Comparison of ENCODE assay signal across 8 mouse cellular contexts in the genomic region with DNA sequence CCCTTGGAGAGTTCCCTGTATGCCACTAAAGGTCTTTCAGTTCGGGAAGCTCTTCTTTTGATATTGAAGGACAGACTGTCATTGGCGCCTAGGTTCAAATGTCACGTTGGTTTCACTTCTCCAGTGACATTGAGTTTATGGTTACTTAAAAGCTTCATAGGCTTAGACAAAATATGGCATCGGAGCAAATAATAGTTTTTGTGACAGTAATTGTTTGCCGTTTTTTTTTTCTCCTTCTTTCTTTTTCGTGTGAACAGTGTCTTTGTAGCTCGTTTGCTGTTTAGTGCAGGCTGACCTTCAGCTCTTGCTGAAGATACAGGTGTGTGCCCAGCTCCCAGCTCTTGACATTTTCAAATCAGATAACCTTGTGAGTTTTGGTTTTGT. TPM values are rescaled to one million over a fixed set of nuclear protein-coding genes. Genes with fewer than 3 reads are reported as not detected.
DNase-seq lines count a peak whose midpoint lies in the region; ATAC-seq and TF ChIP-seq lines count a peak whose summit lies in the region.

No protein-coding gene starts in this region.

- peaks cover 19% of the 10 kb centered on the region for H3K4me1 ChIP-seq in heart, embryonic 11.5 days (ENCODE audit: control insufficient read depth, insufficient read depth, low read length)
- H3K4me1 ChIP-seq in forebrain, postnatal 0 days (ENCODE audit: insufficient read depth): peaks cover 6% of the 10 kb centered on the region; the same call in 1 of the 2 replicates
- H3K4me1 ChIP-seq in liver, postnatal 0 days (ENCODE audit: insufficient read depth): peaks cover 36% of the 10 kb centered on the region

- H3K27ac ChIP-seq in heart, embryonic 11.5 days (ENCODE audit: low read depth, low read length): peak overlapping the region; percentile 71; the same call in 1 of the 2 replicates
- no peak overlapping the region for H3K27ac ChIP-seq in forebrain, postnatal 0 days (ENCODE audit: low read depth, low read length)
- peak overlapping the region; percentile 89 for H3K27ac ChIP-seq in liver, postnatal 0 days (ENCODE audit: low read depth)

- H3K27me3 ChIP-seq in heart, embryonic 11.5 days (ENCODE audit: control insufficient read depth, insufficient read depth, low read length): no peaks in the 10 kb centered on the region
- no peaks in the 10 kb centered on the region for H3K27me3 ChIP-seq in forebrain, postnatal 0 days (ENCODE audit: insufficient read depth, low read length)
- H3K27me3 ChIP-seq in liver, postnatal 0 days (ENCODE audit: insufficient read depth, low read length): no peaks in the 10 kb centered on the region

- H3K9me3 ChIP-seq in heart, embryonic 11.5 days (replicated peaks; ENCODE audit: control insufficient read depth, low read length): no peaks in the 10 kb centered on the region
- no peaks in the 10 kb centered on the region for H3K9me3 ChIP-seq in forebrain, postnatal 0 days (ENCODE audit: low read length)
- no peaks in the 10 kb centered on the region for H3K9me3 ChIP-seq in liver, postnatal 0 days (ENCODE audit: low read length)

- intact Hi-C loops in heart, postnatal 10 days (cut with DNase I): loop anchor here (2.0 to 5.0 kb wide), 2 partner anchors 29 to 107 kb away; a partner anchor contains a TSS

- ATAC-seq in heart, embryonic 11.5 days (replicated peaks; ENCODE audit: insufficient number of reproducible peaks, low FRiP score, low TSS enrichment): no peak
- no peak for ATAC-seq in forebrain, postnatal 0 days
- ATAC-seq in liver, postnatal 0 days: no peak

- H3K4me3 ChIP-seq in heart, embryonic 11.5 days (ENCODE audit: low read depth, low read length): peak overlapping the region; percentile 99
- peak overlapping the region; percentile 93 for H3K4me3 ChIP-seq in forebrain, postnatal 0 days (ENCODE audit: low read depth, low read length)
- H3K4me3 ChIP-seq in liver, postnatal 0 days (ENCODE audit: low read depth, low read length): peak overlapping the region; percentile 89

- TF ChIP-seq CTCF in forebrain, postnatal 0 days (IDR thresholded peaks at IDR 0.05; ENCODE audit: low read depth): no peak
- no peak for TF ChIP-seq CTCF in liver, postnatal 0 days (IDR thresholded peaks at IDR 0.05; ENCODE audit: low read depth)

- DNase-seq in heart, postnatal 10 days: no peak
- peak; percentile 59 for DNase-seq in CD4-positive helper T cell, adult 2 months (ENCODE audit: low read depth, low spot score)
- DNase-seq in forebrain, postnatal 0 days: no peak
- DNase-seq in liver, postnatal 0 days: no peak
- DNase-seq in MN1 (ENCODE audit: low spot score): no peak
- no peak for DNase-seq in left cerebral cortex, adult 18-20 months (ENCODE audit: low spot score in 2 of 2)
- DNase-seq in ovary, postnatal 36 days (ENCODE audit: low spot score): no peak

- 50% methylated on average over 7 of the region's 7 CpGs for WGBS in heart, embryonic 11.5 days (ENCODE audit: insufficient replicate concordance)
- WGBS in forebrain, postnatal 0 days: 48% methylated on average over 7 of the region's 7 CpGs
- 36% methylated on average over 7 of the region's 7 CpGs for WGBS in liver, postnatal 0 days (ENCODE audit: insufficient replicate concordance)

- H3K36me3 ChIP-seq in heart, embryonic 11.5 days (ENCODE audit: control insufficient read depth, insufficient read depth, low read length): no peaks in the 10 kb centered on the region
- 0 out of 2 replicates have a peak, but pooled peaks cover 7% of the 10 kb centered on the region for H3K36me3 ChIP-seq in forebrain, postnatal 0 days (ENCODE audit: insufficient read depth)
- H3K36me3 ChIP-seq in liver, postnatal 0 days (replicated peaks; ENCODE audit: insufficient read depth, low read length): peaks cover 9% of the 10 kb centered on the region; the same call in 1 of the 2 replicates

- TF ChIP-seq EP300 in liver, postnatal 0 days (IDR thresholded peaks at IDR 0.05; ENCODE audit: low read depth): no peak

- H3K4me2 ChIP-seq in heart, embryonic 11.5 days: peak overlapping the region; percentile 98
- H3K4me2 ChIP-seq in forebrain, postnatal 0 days (ENCODE audit: low read depth): peak overlapping the region; percentile 97
- peak overlapping the region; percentile 98 for H3K4me2 ChIP-seq in liver, postnatal 0 days (ENCODE audit: low read depth, low read length)

- peak overlapping the region; percentile 93 for H3K9ac ChIP-seq in heart, embryonic 11.5 days (ENCODE audit: low read depth, low read length)
- no peak overlapping the region for H3K9ac ChIP-seq in forebrain, postnatal 0 days
- H3K9ac ChIP-seq in liver, postnatal 0 days (replicated peaks): peak overlapping the region; percentile 95

RNA-seq across cellular contexts. Expression of a gene that starts 1.6 kb away (rescaled TPM):
- 10.2 and 12.3 TPM in 2 replicates for polyA plus RNA-seq in heart, embryonic 11.5 days (2014; fragmentation: Nextera tagmentation; extraction: Ambion mirVana)
- total RNA-seq in heart, postnatal 10 days (2021): 10 to 100 TPM; 63.4 to 83.1 TPM
- total RNA-seq in forebrain, postnatal 0 days (2014; rRNA removed): 14.8 and 18.3 TPM in 2 replicates
- 4.2 and 6.7 TPM in 2 replicates for polyA plus RNA-seq in forebrain, postnatal 0 days (2015; fragmentation: Nextera tagmentation; extraction: Ambion mirVana)
- 4.4 and 5.6 TPM in 2 replicates for polyA plus RNA-seq in liver, postnatal 0 days (2015; fragmentation: Nextera tagmentation; extraction: Ambion mirVana)
- total RNA-seq in left cerebral cortex, adult 18-20 months (2021): 10 to 100 TPM; 42.0 to 50.5 TPM

RNA-seq across cellular contexts. Expression of a gene that starts 21.5 kb away (rescaled TPM):
- polyA plus RNA-seq in heart, embryonic 11.5 days (2014; fragmentation: Nextera tagmentation; extraction: Ambion mirVana): 1.7 and 2.2 TPM in 2 replicates
- 1 to 10 TPM; 5.4 to 5.5 TPM for total RNA-seq in heart, postnatal 10 days (2021)
- 20.3 and 31.2 TPM in 2 replicates for total RNA-seq in forebrain, postnatal 0 days (2014; rRNA removed)
- 2.9 and 4.3 TPM in 2 replicates for polyA plus RNA-seq in forebrain, postnatal 0 days (2015; fragmentation: Nextera tagmentation; extraction: Ambion mirVana)
- polyA plus RNA-seq in liver, postnatal 0 days (2015; fragmentation: Nextera tagmentation; extraction: Ambion mirVana): 1.1 and 1.2 TPM in 2 replicates
- 10 to 100 TPM; 10.3 to 14.6 TPM for total RNA-seq in left cerebral cortex, adult 18-20 months (2021)
